Comparison of ENCODE assay signal across 19 mouse cellular contexts in genomic region chr17:29117006-29117648, GRCm38 (mm10). TPM values are rescaled to one million over a fixed set of nuclear protein-coding genes. Genes with fewer than 3 reads are reported as not detected.
"Had no signal": no experiment of that assay in that cellular context is flagged by ENCODE, and none has a peak within 500 bp of the region (broad histone marks: within the 10 kb centered on the region; RNA-seq: fewer than 3 reads in every experiment).

No protein-coding gene starts in this region.

- H3K27me3 ChIP-seq: limb, embryonic 13.5 days; liver, embryonic 15.5 days; midbrain, embryonic 12.5 days; midbrain, embryonic 15.5 days; neural tube, embryonic 13.5 days had no signal

- H3K4me3 ChIP-seq: limb, embryonic 10.5 days; limb, embryonic 13.5 days; liver, embryonic 15.5 days; midbrain, embryonic 12.5 days; midbrain, embryonic 15.5 days; myocyte; neural tube, embryonic 13.5 days had no signal

- H3K36me3 ChIP-seq: limb, embryonic 10.5 days; limb, embryonic 13.5 days; liver, embryonic 15.5 days; midbrain, embryonic 12.5 days; midbrain, embryonic 15.5 days; neural tube, embryonic 13.5 days had no signal

- H3K4me1 ChIP-seq: midbrain, embryonic 12.5 days; midbrain, embryonic 15.5 days; neural tube, embryonic 13.5 days had no signal

- H3K4me2 ChIP-seq: limb, embryonic 13.5 days; midbrain, embryonic 12.5 days; midbrain, embryonic 15.5 days; neural tube, embryonic 13.5 days had no signal

- H3K27ac ChIP-seq: limb, embryonic 10.5 days; limb, embryonic 13.5 days; liver, embryonic 15.5 days; midbrain, embryonic 12.5 days; midbrain, embryonic 15.5 days; neural tube, embryonic 13.5 days had no signal

- H3K9me3 ChIP-seq: limb, embryonic 10.5 days; limb, embryonic 13.5 days; liver, embryonic 15.5 days; midbrain, embryonic 12.5 days; midbrain, embryonic 15.5 days; neural tube, embryonic 13.5 days had no signal

- H3K9ac ChIP-seq: limb, embryonic 13.5 days; liver, embryonic 15.5 days; midbrain, embryonic 12.5 days; midbrain, embryonic 15.5 days; neural tube, embryonic 13.5 days had no signal

- DNase-seq: kidney, adult 18-20 months; kidney, adult 9 months; kidney, postnatal 14 days; lung, adult 2 months; lung, postnatal 14 days; lung, postnatal 4 days; retina, postnatal 1 day had no signal

- ATAC-seq: inflammation-experienced regulatory T-cells, adult 6 months; intestine, embryonic 16.5 days; midbrain, embryonic 15.5 days had no signal

RNA-seq across cellular contexts. Expression of gene Rab44, which starts 3.2 kb away (rescaled TPM):
- total RNA-seq: layer of hippocampus, adult 18-20 months; left cerebral cortex, postnatal 14 days; liver, adult 2 months had no signal
- polyA plus RNA-seq: inflammation-experienced regulatory T-cells, adult 6 months; midbrain, embryonic 15.5 days had no signal
